Mouse (Mus musculus) lung, adult 2 months (tissue): Measurements from ENCODE around the gene Ypel3. TPM values are rescaled to one million over a fixed set of nuclear protein-coding genes. Genes with fewer than 3 reads are reported as not detected.

Experiments used
- DNase-seq: peaks from one replicate; pipeline ENCODE4 v3.0.0; 2022
- H3K4me1 ChIP-seq: fragments of 200-500 bp; 2 replicates; pipeline ENCODE4 v1.6.1; 2011; ENCODE audit warnings: low read length; ENCODE audit not compliant: control insufficient read depth, insufficient read depth
- H3K4me3 ChIP-seq: fragments of 200-500 bp; replicated peaks from 2 replicates; pipeline ENCODE3; 2011; ENCODE audit warnings: low read depth, mild to moderate bottlenecking, control low read depth, low read length; ENCODE audit errors: extremely low read depth
- CTCF ChIP-seq: fragments of 200-500 bp; IDR thresholded peaks from 2 replicates; pipeline ENCODE4 v1.5.1; 2011; ENCODE audit warnings: mild to moderate bottlenecking, low read length, control low read depth; ENCODE audit not compliant: insufficient read depth
- POLR2A ChIP-seq: fragments of 200-500 bp; IDR thresholded peaks from 2 replicates; pipeline ENCODE4 v1.6.1; 2011; ENCODE audit warnings: low read depth, mild to moderate bottlenecking, control low read depth, low read length, borderline replicate concordance; ENCODE audit errors: extremely low read depth
- WGBS: fragments of 180-500 bp; shearing (Covaris S2); methylation state at CpG from one replicate; pipeline ENCODE4 v1.1.7; 2018; 5-methylcytosine and 5-hydroxymethylcytosine counted together
- polyA plus RNA-seq: library from polyadenylated mRNA; depleted of rRNA; stranded (reverse); fragments of >200 nt; gene quantifications from 2 replicates; pipeline ENCODE4 v1.2.3, GENCODE M21; 2012

Gene Ypel3
- polyA plus RNA-seq, 1 experiment = 390 TPM

- TF ChIP-seq POLR2A = no peak
- WGBS = 41% methylated on average over 17 of the region's 17 CpGs
- no peak overlapping the region for H3K4me3 ChIP-seq
- peaks cover 22% of the 10 kb centered on the region for H3K4me1 ChIP-seq
- DNase-seq = no peak
These were observed 14.2 kb upstream of the Ypel3 start for GRCm38 (mm10) chr7:126762471-126763008.

DNA sequence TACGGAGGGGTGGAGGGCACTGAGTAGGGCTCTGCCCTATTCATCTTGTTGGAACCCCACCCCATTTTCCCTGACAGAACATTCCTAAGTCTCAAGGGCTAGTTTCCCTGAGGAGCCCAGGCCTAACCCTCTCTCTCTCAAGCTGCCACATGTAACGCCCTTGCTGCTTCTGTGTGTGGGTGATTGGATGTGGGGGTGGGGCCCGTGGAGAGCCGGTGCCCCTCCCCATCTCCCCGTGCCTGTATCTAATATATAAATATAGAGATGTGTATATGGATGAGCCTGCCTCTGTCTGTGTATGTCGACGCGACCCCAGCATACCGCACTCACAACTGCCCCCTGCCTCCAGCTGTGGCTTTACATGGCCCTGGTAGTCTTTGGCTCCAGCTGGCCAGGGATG, 11.2 kb upstream of the Ypel3 start:
- Histone ChIP-seq H3K4me3 (no peak overlapping the region), H3K4me1 (peaks cover 22% of the 10 kb centered on the region)
- TF ChIP-seq POLR2A = no peak
- no peak for DNase-seq
- 66% methylated on average over 9 of the region's 9 CpGs for WGBS

DNA sequence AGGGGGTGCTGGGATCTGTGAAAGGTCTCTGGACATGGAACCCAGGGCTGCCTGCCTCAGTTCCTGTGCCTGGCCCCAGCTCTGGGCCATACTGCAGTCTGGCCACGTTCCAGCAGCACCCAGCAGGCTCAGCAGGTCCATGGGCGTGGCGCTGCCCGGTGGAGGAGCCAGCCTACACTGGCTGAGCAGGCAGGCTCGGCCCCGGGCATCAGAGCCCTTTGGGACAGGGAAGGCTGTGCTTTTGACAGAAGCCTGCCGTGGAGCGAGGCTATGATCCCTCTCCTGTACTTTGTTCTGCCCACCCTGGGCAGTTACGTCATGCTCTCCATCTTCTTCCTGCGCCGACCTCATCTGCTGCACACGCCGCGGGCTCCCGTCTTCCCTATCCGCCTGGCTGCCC, 10.6 kb upstream of the Ypel3 start, which contains the start of gene Gdpd3:
Gene Gdpd3, plus strand, starts transcription at position 134 of the 400 bp plus-strand sequence.
- Histone ChIP-seq H3K4me1 (peaks cover 16% of the 10 kb centered on the region), H3K4me3 (no peak within 1 kb of the TSS)
- 77% methylated on average over 16 of the region's 16 CpGs for WGBS
- TF ChIP-seq CTCF (no peak), POLR2A (no peak)
- no peak for DNase-seq

GRCm38 (mm10) chr7:126767001-126767400, 9.8 kb upstream of the Ypel3 start:
- 83% methylated on average over 8 of the region's 8 CpGs for WGBS
- no peak for DNase-seq

GRCm38 (mm10) chr7:126770784-126771183, 6.0 kb upstream of the Ypel3 start:
- peaks cover 14% of the 10 kb centered on the region for H3K4me1 ChIP-seq
- 67% methylated on average over 12 of the region's 12 CpGs for WGBS
- H3K4me3 ChIP-seq = no peak overlapping the region
- no peak for TF ChIP-seq POLR2A
- no peak for DNase-seq

More at GRCm38 (mm10) chr7:126767001-126767400, 9.8 kb upstream of the Ypel3 start:
- no peak overlapping the region for H3K4me3 ChIP-seq
- TF ChIP-seq CTCF (no peak), POLR2A (no peak)
- peaks cover 13% of the 10 kb centered on the region; the same call in 1 of the 2 replicates for H3K4me1 ChIP-seq

GRCm38 (mm10) chr7:126773351-126773750, 3.4 kb upstream of the Ypel3 start:
- TF ChIP-seq CTCF = no peak
- no peak overlapping the region for H3K4me3 ChIP-seq
- WGBS = 71% methylated on average over 2 of the region's 2 CpGs
- DNase-seq = no peak
- H3K4me1 ChIP-seq = peaks cover 21% of the 10 kb centered on the region

- WGBS = 35% methylated on average over 2 of the region's 2 CpGs
- no peak for TF ChIP-seq POLR2A
These were observed 2.3 kb upstream of the Ypel3 start for GRCm38 (mm10) chr7:126774463-126774862.

GRCm38 (mm10) chr7:126775185-126775977, 1.4 kb upstream of the Ypel3 start:
- peak; percentile 41 for DNase-seq
- WGBS = 56% methylated on average over 10 of the region's 10 CpGs
- TF ChIP-seq CTCF = peak; percentile 40; the same call in 1 of the 2 replicates
- TF ChIP-seq POLR2A = no peak
- H3K4me3 ChIP-seq = no peak overlapping the region
- H3K4me1 ChIP-seq = peaks cover 33% of the 10 kb centered on the region

More at GRCm38 (mm10) chr7:126774463-126774862, 2.3 kb upstream of the Ypel3 start:
- no peak for DNase-seq
- H3K4me1 ChIP-seq = peaks cover 29% of the 10 kb centered on the region
- no peak overlapping the region for H3K4me3 ChIP-seq

GRCm38 (mm10) chr7:126775978-126776234, 849 bp upstream of the Ypel3 start:
- DNase-seq = no peak
- Histone ChIP-seq H3K4me1 (peaks cover 34% of the 10 kb centered on the region), H3K4me3 (no peak overlapping the region)
- TF ChIP-seq POLR2A = no peak
- TF ChIP-seq CTCF = no peak
- WGBS = 56% methylated on average over 3 of the region's 3 CpGs

DNA sequence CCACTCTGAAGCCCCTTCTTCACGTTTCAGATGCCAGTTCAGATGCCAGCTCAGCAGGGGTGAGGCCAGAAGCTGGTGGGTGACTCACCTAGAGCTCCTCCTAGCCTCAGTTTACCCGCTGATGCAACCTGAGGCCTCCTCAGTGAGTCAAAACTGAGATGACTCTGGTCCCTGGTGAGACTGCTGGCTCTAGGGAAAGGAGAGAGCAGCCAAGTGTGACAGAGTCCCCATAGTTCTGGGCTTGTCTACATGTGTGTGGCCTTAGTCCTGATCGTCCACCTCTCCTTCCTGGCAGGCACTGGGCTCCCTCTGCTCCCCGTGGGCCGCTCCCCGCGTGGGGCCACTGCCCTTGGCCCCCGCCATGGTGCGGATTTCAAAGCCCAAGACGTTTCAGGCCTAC, 721 bp downstream of the Ypel3 start:
- WGBS = 26% methylated on average over 10 of the region's 10 CpGs
- peak overlapping the region; percentile 92 for H3K4me3 ChIP-seq
- TF ChIP-seq CTCF (no peak), POLR2A (no peak)
- no peak for DNase-seq
- H3K4me1 ChIP-seq = peaks cover 34% of the 10 kb centered on the region
